Mouse (Mus musculus) urinary bladder, adult 2 months (tissue): ENCODE measurements around the gene Atg4d. TPM values are rescaled to one million over a fixed set of nuclear protein-coding genes. Genes with fewer than 3 reads are reported as not detected.
"Not testable (repeated sequence)": the region's sequence is repeated elsewhere in the genome, so short reads cannot be mapped to it uniquely, and the experiment has no call there.

Experiments used
- DNase-seq: peaks from one replicate; pipeline ENCODE4 v3.0.0; 2022; ENCODE audit warnings: low spot score
- polyA plus RNA-seq: library from polyadenylated mRNA; depleted of rRNA; stranded (reverse); fragments of >200 nt; gene quantifications from 2 replicates; pipeline ENCODE4 v1.2.3, GENCODE M21; 2012; rRNA removed

Gene Atg4d
- 23.6 and 27.3 TPM in 2 replicates for polyA plus RNA-seq

DNA sequence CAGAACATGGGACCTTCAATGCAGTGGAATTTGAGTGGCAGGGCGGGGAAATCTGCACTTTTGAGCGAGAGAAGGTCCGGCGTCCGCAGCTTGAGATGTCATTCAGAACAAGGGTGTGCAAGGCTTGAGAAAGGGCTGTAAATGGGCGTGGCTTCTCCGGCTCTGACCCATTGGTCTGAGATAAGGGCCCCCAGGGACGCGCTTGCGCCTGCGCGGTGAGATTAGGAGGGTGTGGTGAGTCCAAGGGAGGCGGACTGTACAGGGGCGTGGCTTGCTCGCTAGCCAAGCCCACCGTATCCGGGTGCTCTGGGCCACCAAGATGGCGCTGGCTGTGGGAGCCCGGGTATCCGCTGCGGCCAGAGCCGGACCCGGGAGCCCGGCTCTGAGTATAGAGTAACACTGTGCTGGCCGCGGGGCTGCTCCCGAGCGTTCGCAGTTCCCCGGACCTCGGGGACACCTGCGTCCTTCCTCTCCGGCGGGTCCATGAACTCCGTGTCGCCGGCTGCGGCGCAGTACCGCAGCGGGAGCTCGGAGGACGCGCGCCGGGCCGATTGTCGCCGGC is at the start of gene Atg4d:
Gene Atg4d, plus strand, starts transcription at position 294 of the 562 bp plus-strand sequence.
- DNase-seq = peak; percentile 93

DNA sequence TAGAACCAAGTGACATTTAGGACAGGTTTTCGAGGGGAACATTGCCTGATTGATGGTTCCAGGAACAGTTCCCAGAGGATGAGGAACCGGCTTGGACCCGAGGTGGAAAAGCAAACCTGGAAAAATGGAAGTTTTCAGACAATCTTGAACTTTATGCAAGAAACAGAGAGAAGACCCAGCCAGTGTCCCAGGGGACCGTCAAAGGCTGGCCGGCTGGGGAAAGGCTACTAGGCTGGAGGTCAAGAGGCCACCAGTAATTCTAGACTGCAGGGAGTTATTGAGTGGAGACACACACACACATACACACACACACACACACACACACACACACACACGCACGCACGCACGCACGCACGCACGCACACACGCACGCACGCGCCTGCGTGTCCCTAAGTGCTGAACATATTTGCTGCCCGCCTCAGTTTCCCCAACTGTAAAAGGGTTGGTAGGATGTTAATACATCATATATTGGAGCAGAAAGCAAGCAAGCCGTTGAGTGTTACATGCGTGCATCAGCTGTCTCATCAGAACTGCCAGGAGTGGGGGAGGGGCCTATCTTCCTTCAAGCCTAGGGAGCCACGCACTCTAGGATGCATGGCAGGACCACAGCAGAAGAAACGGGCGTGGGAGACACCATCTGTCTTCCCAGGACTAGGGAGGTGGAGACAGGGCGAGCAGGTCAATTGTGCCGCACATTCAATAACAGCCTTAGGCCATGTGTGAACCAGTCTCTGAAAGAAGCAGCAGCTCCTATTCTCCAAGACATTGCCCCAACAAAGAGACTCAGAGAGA is 48.8 kb upstream of the Atg4d start:
- DNase-seq = no peak

DNA sequence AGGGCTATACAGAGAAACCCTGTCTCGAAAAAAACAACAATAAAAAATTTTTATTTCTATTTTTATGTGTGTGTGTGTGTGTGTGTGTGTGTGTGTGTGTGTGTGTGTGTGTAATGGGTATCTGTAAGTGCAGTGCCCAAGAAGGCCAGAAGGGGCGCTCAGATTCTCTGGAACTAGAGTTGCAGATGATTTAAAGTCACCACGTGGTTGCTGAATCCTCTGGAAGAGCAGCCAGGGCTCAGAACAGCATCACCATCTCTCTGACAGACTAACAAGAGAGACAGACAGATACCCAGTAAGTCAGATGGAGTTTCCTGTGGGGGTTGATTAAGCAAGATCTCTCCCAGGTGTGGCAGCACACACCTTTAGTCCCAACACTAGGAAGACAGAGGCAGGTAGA is 45.3 kb upstream of the Atg4d start:
- no peak for DNase-seq

DNA sequence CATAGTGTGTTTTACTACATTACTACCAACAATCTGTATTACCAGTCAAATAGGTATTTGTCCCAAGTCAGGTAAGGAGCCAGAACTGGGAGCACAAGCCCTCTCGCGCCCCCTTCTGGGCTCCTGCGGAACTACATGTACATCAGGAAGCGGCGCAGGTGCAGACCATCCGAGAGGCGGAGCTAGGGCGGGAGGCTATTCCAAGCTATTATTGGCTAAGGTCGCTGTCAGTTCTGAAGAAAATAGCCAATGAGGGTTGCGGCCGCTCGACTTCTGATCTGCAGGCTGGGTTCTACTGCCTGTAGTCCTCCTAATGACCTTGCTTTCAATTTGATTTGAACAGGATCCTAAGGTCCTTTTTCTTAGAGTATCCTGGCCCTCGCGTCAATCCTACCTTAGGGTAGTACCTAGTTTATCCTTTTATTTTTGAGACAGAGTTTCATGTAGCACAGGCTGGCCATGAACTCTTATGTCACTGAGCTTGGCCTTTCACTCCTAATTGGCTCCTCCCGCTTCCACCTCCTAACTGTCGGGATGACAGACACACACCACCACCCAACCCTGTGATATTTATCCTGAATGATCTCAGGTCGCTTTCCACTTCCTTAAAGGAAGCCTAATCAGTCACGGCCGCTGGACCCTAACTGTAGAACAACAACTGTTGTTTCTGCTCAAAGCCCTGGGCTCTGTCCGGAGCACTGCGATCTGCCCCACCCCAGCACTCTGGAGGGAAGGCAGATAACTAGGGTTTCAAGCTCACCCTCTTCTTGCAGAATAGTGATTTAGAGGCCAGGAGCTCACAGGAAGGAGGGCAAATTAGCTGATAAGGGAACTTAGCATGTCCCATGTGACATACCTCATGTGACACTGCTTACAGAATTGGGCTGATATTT is 44.4 kb upstream of the Atg4d start:
- peak; percentile 85 for DNase-seq

DNA sequence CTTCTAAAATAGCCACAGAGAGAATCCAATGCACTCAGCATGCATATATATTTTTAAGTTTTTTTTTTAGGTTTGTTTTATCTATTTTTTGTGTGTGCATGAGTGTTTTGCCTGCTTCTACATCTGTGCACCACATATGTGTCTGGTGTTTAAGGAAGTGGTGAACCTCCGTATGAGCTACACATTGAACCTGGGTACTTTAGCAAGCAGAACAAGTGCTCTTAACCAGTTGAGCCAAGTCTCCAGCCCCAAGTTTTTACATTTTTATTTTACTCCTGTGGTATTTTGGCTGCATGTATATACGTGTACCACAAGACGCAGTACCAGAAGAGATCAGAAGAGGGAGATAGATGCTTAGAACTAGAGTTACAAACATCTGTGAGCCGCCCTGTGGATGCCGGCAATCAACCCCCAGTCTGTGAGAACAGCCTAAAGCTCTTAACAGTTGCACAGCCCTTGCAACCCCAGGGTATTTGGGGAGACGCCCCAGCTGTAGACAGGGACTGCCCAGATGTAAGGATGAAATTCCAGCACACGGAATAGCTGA is 43.6 kb upstream of the Atg4d start:
- DNase-seq = no peak

DNA sequence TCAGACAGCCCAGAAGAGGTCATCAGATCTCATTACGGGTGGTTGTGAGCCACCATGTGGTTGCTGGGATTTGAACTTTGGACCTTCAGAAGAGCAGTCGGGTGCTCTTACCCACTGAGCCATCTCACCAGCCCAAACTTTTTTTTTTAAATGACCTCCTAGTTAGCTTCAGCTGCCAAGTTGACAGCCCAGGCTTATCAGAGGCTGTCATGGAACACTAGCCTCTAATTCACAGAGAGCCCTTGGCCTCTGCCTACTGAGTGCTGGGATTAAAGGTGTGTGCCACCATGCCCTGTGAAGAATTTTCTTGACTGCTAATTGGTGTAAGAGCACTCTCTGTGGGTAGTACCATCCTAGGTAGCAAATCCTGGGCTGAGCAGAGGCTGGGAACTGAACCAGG is 41.6 kb upstream of the Atg4d start:
- DNase-seq = not testable (repeated sequence)

DNA sequence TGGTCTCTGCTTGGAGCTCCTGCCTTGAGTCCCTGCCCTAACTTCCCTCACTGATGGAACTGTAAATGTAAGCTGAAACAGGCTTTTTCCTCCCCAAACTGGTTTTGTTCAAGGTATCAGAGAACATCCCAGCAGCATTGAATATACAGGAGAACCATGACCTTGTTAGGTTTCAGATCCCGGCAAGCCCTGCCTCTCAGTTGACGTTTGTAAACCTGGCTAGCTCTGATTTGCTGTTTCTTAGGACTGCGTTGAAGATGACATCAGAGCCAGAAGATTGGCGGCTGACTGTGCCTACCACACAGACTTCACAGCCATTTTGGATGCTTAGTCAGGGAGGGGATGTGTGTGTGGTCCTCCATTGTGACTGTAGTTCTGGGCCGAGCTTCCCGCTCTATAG is 41.2 kb upstream of the Atg4d start:
- no peak for DNase-seq

DNA sequence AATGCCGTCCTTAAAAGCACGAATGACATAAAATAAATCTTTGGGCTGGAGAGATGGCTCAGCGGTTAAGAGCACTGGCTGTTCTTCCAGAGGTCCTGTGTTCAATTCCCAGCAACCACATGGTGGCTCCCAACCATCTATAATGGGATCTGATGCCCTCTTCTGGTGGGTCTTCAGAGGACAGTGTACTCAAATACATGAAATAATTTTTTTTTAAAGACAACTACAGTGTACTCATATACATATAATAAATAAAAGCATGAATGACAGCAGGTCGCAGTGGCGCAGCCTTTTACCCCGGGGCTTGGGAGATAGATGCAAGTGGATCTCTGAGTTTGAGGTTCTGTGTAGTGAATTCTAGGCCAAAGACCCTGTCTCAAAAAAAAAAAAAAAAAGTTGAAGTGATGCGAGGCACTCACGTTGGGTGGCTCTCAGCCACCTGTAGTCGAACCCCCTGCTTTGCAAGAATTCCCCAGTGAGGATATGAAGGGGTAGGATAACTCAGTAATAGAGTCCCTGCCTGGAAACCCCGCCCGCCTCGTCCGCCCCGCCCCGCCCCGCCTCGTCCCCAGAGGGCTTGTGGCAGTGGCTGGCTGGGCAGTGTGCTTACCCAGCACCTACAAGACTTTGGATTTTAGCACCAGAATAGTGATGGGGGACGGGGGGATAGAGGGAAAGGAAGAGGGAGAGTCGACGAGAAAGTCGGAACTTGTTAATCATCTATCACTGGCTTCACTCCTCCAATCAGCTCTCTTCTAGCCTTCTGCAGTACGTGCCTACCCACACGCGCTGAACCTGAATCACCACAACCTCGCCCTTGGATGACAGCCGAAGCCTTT is 40.3 kb upstream of the Atg4d start:
- no peak for DNase-seq

DNA sequence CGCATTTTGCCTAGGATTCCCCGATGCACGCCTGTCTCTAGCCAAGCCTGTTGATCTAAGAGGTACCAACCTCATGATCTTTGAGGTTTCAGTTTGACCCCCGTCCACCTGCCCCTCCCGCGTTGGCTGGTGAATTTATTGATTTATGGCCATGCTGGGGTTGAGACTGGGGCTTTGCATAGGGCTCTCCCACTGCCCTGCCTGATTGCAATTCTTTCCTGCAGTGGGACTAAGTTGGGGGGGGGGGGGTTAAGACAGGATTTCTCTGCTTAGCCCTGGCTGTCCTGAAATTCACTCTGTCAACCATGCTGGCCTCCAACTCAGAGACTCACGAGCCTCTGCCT is 39.7 kb upstream of the Atg4d start:
- DNase-seq = no peak

DNA sequence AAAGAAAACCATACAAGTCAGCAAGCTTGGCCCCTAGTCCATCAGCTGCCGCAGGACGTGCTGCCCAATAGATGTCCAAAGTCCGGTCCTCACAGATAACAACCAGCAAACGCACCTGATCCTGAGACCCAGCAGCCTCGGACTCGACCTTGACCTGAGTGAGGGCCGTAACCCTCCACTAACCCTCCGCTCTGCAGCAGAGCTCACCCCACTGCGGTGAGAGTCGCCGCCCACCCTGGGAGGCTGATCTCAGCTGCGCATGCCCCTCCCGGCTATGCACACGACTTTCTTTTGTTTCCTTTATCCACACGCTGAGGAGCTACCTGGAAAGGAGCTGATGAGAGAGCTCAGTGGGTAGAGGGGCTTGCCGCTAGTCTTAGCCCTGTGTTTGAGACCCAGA is 37.8 kb upstream of the Atg4d start:
- DNase-seq = no peak

DNA sequence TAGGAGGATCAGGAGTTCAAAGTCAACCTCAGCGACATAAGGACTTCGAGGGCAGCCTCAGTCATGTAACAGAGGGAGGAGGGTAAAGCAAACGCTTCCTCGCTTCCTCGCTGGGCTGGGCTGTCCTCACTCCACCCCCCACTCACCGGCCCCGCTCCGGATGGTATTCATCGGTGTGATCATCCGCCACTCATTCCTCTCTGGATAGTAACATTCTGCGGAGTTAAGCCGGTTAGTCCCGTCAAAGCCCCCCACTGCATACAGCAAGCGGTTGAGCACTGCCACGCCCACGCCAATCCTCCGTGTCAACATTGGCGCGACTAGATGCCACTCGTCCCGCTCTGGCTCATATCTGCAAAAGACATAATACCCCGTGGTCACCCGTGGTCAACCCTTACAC is 33.5 kb upstream of the Atg4d start:
- DNase-seq = no peak

DNA sequence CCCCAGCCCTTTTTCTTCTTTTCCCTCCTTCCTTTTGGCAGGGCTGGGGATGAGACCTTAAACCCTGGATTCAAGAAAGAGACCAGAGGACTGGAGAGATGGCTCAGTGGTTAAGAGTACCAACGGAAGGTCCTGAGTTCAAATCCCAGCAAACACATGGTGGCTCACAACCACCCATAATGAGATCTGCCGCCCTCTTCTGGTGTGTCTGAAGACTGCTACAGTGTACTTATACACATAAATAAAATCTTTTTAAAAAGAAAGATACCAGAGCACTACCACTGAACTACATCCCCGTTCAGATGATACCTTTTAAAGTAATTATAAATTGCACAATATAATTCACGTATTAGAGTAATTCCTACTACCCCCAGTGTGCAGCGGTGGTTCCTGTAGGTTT is 32.2 kb upstream of the Atg4d start:
- no peak for DNase-seq

DNA sequence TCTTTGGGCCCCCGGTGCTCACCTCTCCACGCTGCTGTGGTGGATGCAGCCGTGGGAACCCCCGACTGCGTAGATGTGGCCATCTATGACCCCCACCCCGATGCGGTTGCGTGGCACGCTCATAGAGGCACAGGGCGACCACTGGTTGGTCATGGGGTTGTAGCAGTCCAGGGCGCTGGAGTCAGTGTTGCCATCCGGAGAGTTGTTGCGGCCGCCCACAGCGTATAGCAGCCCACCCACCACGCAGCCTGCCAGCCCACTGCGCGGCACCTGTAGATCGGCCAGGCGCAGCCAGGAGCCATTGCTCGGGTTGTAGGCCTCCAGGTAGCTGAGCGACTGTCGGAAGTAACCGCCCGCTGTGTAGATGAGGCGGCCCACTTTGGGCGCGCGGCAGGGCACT is 31.7 kb upstream of the Atg4d start:
- no peak for DNase-seq

DNA sequence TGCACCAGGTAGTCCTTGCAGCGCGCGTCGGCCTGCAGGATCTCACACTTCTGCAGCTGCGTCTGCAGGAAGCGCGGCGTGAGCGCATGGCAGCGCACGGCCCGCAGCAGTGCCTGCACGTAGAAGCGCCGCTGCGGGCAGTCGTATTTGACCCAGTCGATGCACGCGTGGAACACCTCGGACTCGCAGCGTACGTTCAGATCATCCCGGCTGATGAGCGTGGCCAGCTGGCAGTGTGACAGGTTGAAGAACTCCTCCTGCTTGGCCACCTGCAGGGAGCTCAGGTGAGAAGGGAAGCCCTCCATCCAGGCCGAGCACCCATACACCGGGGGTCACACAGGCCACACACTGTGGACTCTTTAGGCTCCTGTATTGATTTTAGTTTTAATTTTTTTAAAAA is 31.3 kb upstream of the Atg4d start:
- DNase-seq = no peak

DNA sequence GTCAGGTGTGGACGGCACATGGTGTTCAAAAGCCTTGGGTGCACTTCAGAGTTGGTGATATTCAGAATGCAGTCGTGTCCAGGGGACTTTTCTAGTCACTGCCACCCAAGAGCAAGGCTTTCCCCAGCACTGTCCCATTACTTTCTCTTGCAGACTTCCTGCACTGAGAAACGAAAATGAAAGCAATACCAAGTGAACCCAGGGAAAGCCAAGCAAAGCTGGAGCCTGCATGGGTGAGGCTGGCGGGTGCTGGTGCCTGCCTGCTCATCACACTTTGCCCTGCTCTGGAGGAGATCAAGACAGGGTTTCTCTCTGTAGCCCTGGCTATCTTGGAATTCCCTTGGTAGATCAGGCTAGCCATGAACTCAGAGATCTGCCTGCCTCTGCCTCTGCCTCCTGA is 29.8 kb upstream of the Atg4d start:
- no peak for DNase-seq

DNA sequence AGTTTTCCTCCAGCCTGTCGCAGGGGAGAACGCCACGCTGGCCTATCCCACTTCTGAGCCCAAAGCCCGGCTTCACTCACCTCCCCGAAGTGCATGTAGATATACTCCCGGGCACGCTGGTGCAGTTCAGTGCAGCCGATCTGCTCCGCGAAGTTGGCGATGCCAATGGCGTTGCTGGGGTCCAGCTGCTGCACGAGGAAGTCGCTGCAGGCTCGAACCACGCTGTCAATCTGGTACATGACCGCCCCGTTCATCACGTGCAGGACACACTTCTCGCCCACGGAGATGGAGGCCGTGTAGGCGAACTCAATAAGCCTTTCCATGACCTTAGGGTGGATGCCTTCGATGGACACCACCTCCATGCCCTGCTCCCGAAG is 28.1 kb upstream of the Atg4d start:
- no peak for DNase-seq

DNA sequence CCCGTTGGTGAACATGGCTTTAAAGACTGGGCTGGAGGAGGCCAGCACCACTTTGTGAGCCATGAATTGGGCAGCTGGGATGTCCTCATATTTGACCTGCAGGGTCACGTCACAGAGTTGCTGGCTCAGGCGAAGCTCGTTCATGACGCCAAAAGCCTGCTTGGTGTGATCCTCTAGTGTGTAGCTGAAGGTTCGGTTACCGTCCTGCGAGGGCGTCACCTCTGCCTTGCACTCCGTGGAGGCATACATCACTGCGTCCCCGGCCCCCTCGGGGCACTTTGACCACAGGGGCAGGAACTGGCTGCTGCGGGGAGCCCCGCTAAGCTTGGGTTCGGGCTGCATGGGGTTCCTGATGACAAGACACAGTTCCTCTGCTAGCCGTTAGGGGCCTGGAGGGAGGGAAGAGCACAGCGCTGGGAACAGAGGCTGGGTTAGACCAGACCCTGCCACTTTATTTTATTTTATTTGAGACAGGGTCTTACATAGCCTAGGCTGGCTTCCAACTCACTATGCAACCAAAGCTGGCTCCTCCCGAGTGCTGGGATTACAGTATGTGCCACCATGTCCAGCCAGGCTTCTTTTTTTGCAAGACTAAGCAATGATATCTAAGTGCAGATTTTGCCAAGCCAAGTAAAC is 27.6 kb upstream of the Atg4d start:
- no peak for DNase-seq

DNA sequence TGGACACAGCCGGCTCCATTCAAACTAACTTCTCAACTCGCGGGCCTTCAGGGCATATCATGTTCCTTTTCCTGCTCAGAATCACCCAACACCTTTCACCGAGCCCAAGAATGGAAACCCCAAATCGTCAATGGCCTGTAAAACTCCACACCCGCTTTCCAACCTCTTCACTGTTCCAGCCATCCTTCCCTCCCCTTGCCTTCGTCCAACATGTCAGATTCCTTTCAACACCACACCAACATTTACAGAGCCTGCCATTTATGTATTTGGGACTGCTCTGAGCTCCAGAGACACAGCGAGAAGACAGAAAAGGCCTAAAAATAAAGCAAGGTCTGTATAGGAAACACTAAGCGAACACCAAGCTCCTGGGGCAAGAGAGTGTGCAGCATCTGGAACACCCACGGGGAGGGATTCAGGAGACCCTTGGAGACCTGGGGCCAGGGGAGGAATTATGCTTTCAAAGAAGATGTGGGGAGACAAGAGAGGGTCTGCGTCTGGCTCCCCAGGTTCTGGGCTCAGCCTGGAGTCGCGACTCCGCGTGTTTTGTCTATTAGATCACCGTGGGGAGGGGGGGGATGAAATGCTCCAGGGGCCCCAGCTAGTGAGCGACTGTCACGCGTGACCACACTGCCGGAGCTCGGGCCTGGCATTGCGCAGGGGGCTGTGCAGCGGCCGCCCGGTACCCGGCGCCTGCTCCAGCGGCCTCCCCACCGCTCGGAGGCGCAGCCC is 26.9 kb upstream of the Atg4d start:
- DNase-seq = no peak

DNA sequence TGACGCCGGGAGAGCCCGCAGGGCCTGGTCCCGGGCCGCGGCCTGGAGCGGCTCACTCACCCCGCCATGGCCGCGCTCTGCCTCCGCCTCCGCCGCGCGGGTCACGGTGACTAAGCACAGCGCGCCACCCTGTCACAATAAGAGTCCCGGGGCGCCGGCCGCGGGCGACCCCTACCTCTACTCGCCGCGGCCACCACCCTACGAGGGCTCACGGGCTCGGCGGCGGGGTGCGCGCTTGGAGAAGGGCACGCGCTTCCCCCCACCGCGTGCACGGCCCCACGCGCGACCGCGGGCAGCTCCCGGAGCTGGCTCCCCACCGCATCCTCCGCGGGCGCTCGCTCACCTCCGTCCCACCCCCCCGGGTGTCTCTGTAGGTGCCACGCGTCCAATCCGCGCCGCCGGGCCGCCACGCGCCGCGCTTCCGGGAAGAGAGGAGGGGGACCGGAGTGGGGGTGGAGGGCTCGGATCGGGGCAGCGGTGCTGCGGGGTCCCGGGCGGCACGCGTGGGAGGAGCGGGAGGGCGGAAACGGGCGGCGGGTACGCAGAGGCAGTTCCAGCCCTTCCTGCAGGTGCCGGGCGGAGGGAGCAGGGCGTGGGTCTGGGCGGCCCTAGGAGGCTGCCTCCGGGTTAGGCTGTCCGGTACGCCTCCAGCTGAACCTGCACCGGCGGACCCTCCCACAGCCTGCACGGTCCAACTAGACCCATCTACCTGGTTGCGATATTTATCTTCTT is 26.2 kb upstream of the Atg4d start, which contains the start of gene Keap1:
Gene Keap1, minus strand, starts transcription at position 629 of the 732 bp plus-strand sequence.
- DNase-seq = peak; percentile 88

DNA sequence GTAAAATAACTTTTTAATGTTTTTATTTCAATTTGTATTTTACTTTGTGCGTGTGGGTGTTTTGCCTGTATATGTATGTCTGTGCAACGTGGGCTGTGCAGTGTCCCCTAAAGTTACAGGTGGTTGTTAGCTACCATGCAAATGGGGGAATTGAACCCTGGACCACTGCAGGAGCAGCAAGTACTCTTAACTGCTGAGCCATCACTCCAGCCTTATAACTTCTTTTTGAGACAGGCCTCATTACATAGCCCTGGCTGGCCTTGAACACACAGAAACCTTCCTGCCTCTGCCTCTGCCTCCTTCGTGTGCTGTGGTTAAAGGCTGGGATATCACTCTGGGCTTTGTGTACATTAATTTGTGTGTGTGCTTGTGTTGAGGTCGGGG is 25.6 kb upstream of the Atg4d start:
- no peak for DNase-seq
